Mouse (Mus musculus): ENCODE results near the gene Gabarapl1. TPM values are rescaled to one million over a fixed set of nuclear protein-coding genes. Genes with fewer than 3 reads are reported as not detected.
"Not testable (repeated sequence)": the region's sequence is repeated elsewhere in the genome, so short reads cannot be mapped to it uniquely, and the experiment has no call there.

The Gabarapl1 gene
- 66.3 and 87.9 TPM in 2 replicates for polyA plus RNA-seq (2014; fragmentation: Nextera tagmentation; extraction: Ambion mirVana)

DNA sequence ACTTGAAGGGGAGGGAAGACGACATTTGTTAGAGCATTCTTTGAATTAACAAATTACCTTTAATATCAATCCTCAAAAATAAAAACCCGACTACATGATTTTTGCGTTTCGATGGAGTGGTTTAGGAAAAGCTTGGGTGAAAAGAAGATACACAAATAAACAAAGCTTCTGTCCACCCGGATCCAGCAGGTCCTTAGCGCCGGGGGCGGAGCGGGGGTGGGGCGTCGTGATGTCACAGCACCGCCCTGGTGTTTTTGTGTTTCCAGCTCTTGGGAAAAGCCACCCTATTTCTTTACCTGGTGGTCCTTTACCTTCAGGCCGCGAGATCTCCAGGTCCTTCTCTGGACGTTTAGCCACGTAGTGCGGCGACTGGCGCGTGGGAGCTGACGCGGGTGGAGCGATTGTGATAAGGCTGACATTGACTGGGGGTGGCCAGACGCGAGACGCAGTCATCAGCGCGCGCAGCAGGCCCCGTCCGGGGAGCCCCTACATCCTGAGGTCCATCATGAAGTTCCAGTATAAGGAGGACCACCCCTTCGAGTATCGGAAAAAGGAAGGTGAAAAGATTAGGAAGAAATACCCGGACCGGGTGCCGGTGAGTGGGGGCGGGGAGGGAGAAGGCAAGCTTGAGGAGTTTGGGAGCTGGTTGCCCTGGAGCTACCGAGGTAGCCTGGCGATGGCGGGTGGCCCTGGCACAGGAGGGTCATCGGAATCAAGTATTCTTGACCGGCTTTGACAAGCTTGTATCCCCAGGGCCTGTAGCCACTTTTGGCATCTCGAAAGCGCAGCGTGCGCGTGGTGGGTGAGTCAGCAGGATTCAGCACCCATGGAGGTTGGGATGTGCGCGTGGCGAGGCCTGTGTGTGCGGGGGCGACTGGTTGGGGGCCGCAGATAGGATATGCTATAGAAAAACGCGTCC is at the start of gene Gabarapl1:
Gene Gabarapl1 (plus strand): TSS at position 219 of the 919 bp plus-strand sequence.
- Histone ChIP-seq H3K4me3 (ENCODE audit: low read depth, low read length) (peak within 1 kb of the TSS; percentile 76), H3K9me3 (replicated peaks; ENCODE audit: control insufficient read depth, low read length) (no peaks in the 10 kb centered on the region), H3K36me3 (ENCODE audit: control insufficient read depth, insufficient read depth, low read length) (peaks cover 10% of the 10 kb centered on the region), H3K4me1 (ENCODE audit: control insufficient read depth, insufficient read depth, low read length) (peaks cover 22% of the 10 kb centered on the region), H3K27ac (ENCODE audit: low read depth, low read length) (peak within 1 kb of the TSS; percentile 75), H3K4me2 (ENCODE audit: low read length) (peak within 1 kb of the TSS; percentile 60), H3K9ac (ENCODE audit: low read length) (peak within 1 kb of the TSS; percentile 89), H3K27me3 (replicated peaks; ENCODE audit: control insufficient read depth, insufficient read depth, low read length) (no peaks in the 10 kb centered on the region)
- peak; percentile 89 for ATAC-seq
- under 1% methylated on average over 55 of the region's 55 CpGs for WGBS
- DNase-seq (ENCODE audit: low spot score), result peak; percentile 87

DNA sequence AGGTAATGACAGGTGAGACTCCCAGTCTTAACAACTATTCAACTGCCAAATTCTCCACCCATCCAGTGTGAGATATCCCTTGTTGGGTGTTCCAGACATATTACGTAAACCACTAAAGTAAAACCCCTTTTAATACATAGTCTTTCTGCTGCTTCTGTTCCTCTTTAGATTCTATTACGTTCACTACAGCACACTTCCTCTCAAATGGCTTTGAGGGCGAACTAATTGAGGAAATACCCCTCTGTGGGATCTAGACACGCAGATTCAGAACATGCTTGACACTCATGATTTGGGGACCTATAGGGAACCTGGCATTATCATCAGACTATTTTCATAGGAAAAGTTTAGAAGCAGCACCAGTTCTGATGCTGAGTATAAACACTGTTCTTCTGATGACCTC is 38.0 kb upstream of the Gabarapl1 start:
- Histone ChIP-seq H3K9me3 (replicated peaks; ENCODE audit: control insufficient read depth, low read length) (no peaks in the 10 kb centered on the region), H3K27ac (ENCODE audit: low read depth, low read length) (no peak overlapping the region), H3K4me1 (ENCODE audit: control insufficient read depth, insufficient read depth, low read length) (no peaks in the 10 kb centered on the region), H3K4me3 (ENCODE audit: low read depth, low read length) (no peak overlapping the region), H3K27me3 (replicated peaks; ENCODE audit: control insufficient read depth, insufficient read depth, low read length) (no peaks in the 10 kb centered on the region), H3K4me2 (ENCODE audit: low read length) (no peak overlapping the region), H3K9ac (ENCODE audit: low read length) (no peak overlapping the region), H3K36me3 (ENCODE audit: control insufficient read depth, insufficient read depth, low read length) (no peaks in the 10 kb centered on the region)
- WGBS, result 81% methylated on average over 4 of the region's 4 CpGs
- ATAC-seq (no peak), DNase-seq (ENCODE audit: low spot score) (no peak)

DNA sequence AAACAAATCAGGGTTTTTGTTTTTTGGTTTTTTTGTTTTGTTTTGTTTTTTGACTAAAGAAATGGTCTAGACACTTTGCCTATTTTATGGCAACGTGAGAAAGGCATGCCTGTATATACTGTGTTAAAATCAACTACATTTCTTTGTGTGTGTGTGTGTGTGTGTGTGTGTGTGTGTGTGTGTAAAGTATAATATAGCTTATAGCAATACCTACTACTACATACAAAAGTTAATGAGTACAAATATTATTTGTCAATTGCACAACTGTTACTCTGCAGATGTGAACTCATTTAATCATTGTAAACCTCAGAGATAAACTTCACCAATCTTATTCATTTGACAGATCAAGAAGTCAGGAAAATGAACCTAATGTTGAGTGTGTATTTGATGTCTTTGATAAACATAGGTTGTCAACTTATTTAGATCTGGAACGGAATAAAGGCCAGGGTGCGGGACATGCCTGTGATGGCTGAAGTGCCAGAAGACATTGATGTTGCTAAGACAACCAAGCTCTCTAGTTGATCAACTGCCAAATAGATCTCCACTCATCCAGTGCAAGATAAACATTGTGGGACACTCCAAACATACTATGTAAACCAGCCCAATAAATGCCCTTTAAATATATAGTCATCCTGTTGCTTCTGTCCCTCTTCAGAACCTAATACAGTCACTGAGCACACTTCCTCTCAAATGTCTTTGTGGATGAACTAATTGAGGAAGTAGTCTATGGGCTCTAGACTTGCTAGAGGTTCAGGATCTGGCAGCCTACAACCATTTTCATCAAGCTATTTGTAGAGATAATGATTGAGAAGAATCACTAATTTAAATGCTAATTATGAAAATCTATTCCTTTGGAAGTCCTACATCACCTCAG is 35.4 kb upstream of the Gabarapl1 start:
- H3K4me1 ChIP-seq (ENCODE audit: control insufficient read depth, insufficient read depth, low read length), result no peaks in the 10 kb centered on the region
- H3K27me3 ChIP-seq (replicated peaks; ENCODE audit: control insufficient read depth, insufficient read depth, low read length), result no peaks in the 10 kb centered on the region
- no peak overlapping the region for H3K4me2 ChIP-seq (ENCODE audit: low read length)
- H3K9me3 ChIP-seq (replicated peaks; ENCODE audit: control insufficient read depth, low read length), result no peaks in the 10 kb centered on the region
- ATAC-seq (no peak), DNase-seq (ENCODE audit: low spot score) (no peak)
- no peak overlapping the region for H3K27ac ChIP-seq (ENCODE audit: low read depth, low read length)
- no peaks in the 10 kb centered on the region for H3K36me3 ChIP-seq (ENCODE audit: control insufficient read depth, insufficient read depth, low read length)
- H3K9ac ChIP-seq (ENCODE audit: low read length), result no peak overlapping the region
- H3K4me3 ChIP-seq (ENCODE audit: low read depth, low read length), result no peak overlapping the region
- WGBS, result 93% methylated on average over 3 of the region's 3 CpGs

DNA sequence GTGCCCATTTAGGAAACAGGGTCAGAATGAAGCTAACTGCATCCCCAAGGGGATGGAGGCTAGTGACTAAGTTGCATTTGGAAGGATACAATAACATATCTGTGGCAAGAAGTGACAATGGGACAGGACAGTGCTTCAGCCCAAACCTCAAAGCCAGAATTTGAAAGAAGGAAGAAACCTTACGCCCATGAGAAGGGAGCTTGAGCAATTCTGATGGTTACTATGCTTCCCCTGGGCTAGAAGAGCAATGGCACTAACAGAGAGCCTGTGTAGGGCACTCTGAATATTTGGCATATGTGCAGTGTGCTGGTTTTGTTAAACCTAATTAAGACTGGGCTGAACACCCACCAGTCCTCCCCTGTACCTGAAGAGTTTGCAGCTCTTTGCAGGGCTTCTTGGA is 33.4 kb upstream of the Gabarapl1 start:
- H3K4me2 ChIP-seq (ENCODE audit: low read length); H3K27ac ChIP-seq (ENCODE audit: low read depth, low read length); H3K9ac ChIP-seq (ENCODE audit: low read length); H3K27me3 ChIP-seq (replicated peaks; ENCODE audit: control insufficient read depth, insufficient read depth, low read length); H3K36me3 ChIP-seq (ENCODE audit: control insufficient read depth, insufficient read depth, low read length); H3K4me3 ChIP-seq (ENCODE audit: low read depth, low read length); H3K4me1 ChIP-seq (ENCODE audit: control insufficient read depth, insufficient read depth, low read length); DNase-seq (ENCODE audit: low spot score); H3K9me3 ChIP-seq (replicated peaks; ENCODE audit: control insufficient read depth, low read length); ATAC-seq: not testable (repeated sequence)
- WGBS, result 94% methylated on average over 1 of the region's 1 CpGs

DNA sequence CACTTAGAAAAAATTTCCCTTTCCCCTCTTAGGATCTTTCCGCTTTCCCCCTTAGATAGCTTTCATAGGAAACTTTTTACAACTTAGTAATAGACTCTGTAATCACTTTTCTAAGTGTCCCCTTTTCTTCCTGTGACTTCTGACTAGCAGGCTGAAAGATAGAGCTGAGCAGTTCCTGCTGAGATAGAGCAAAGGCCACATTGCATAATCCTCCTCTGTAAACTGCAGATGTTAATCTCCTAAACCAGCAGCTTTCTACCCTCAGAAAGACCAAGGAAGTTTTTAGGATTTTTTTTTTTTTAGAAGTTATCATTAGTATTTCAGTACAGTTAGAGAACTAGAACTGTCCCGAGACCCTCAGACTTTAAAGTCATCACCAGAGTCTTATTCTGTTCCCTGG is 29.5 kb upstream of the Gabarapl1 start:
- Histone ChIP-seq H3K4me1 (ENCODE audit: control insufficient read depth, insufficient read depth, low read length) (no peaks in the 10 kb centered on the region), H3K27me3 (replicated peaks; ENCODE audit: control insufficient read depth, insufficient read depth, low read length) (no peaks in the 10 kb centered on the region), H3K36me3 (ENCODE audit: control insufficient read depth, insufficient read depth, low read length) (no peaks in the 10 kb centered on the region), H3K27ac (ENCODE audit: low read depth, low read length) (no peak overlapping the region), H3K4me3 (ENCODE audit: low read depth, low read length) (no peak overlapping the region), H3K9ac (ENCODE audit: low read length) (no peak overlapping the region), H3K9me3 (replicated peaks; ENCODE audit: control insufficient read depth, low read length) (0 out of 2 replicates have a peak, but pooled peaks cover 2% of the 10 kb centered on the region), H3K4me2 (ENCODE audit: low read length) (no peak overlapping the region)
- 86% methylated on average over 2 of the region's 2 CpGs for WGBS
- ATAC-seq (no peak), DNase-seq (ENCODE audit: low spot score) (no peak)

DNA sequence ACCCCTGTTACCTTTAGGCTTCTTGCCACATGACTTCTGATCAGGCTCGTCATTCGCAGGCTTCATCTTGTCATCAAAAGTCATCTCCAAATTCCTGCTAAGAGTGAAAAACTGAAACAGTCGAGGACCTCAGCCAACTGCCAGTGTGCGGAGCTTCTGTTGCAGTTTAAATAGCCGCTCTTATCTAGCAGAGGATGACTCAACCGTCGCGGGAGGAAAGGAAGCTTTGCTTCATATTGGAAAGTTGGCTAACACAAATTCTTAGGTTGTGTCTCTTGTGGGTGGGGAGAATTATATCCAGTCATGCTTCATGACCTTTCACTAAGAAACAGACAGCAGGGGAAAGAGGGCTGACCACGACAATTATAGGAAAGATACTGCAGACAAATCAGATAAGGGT is 25.9 kb upstream of the Gabarapl1 start, which contains the start of gene Olr1:
Gene Olr1 (minus strand): TSS at position 142 of the 400 bp plus-strand sequence.
- ATAC-seq (no peak), DNase-seq (ENCODE audit: low spot score) (no peak)
- Histone ChIP-seq H3K27me3 (replicated peaks; ENCODE audit: control insufficient read depth, insufficient read depth, low read length) (no peaks in the 10 kb centered on the region), H3K36me3 (ENCODE audit: control insufficient read depth, insufficient read depth, low read length) (no peaks in the 10 kb centered on the region), H3K27ac (ENCODE audit: low read depth, low read length) (no peak within 1 kb of the TSS), H3K4me3 (ENCODE audit: low read depth, low read length) (no peak within 1 kb of the TSS), H3K4me1 (ENCODE audit: control insufficient read depth, insufficient read depth, low read length) (no peaks in the 10 kb centered on the region), H3K9ac (ENCODE audit: low read length) (no peak within 1 kb of the TSS), H3K9me3 (replicated peaks; ENCODE audit: control insufficient read depth, low read length) (0 out of 2 replicates have a peak, but pooled peaks cover 2% of the 10 kb centered on the region), H3K4me2 (ENCODE audit: low read length) (no peak within 1 kb of the TSS)
- 92% methylated on average over 9 of the region's 9 CpGs for WGBS

DNA sequence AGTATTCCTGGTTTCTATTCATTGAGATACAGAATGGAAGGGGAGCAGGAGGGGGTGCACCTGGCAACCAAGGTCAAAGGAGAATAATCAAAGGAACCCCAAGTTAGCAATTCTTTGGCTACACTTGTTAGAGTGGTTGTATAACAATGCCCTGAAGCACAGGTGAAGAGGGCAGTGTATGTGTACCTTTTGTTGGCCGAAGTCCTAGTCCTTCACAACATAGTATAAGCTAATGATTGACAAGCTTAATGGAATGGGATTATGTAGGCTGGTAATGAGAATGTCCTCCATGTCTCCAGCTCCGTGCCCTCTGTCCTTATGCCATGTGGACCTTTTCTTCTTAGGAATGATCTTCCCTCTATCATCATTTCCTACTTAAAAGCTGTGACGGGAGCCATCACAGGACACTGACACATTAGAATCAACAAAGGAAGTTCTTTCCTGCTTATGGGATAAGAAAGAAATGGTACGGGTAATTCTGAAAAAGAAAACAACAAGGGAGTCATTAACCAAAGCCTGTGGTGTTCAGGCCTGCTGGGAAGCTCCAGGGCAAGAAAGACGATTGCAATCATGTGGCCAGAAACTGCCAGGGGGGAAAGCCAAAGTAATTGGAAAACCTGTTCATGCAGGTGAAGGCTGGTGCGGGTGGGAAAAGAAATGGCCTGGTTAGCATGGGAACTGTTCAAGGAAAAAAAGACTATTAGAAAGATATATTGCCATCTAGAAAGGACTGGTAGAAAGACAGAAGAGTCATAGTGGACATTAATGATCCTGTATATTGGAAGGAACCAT is 22.6 kb upstream of the Gabarapl1 start:
- Histone ChIP-seq H3K27me3 (replicated peaks; ENCODE audit: control insufficient read depth, insufficient read depth, low read length) (no peaks in the 10 kb centered on the region), H3K4me3 (ENCODE audit: low read depth, low read length) (no peak overlapping the region), H3K9ac (ENCODE audit: low read length) (no peak overlapping the region), H3K4me1 (ENCODE audit: control insufficient read depth, insufficient read depth, low read length) (no peaks in the 10 kb centered on the region), H3K4me2 (ENCODE audit: low read length) (no peak overlapping the region), H3K36me3 (ENCODE audit: control insufficient read depth, insufficient read depth, low read length) (no peaks in the 10 kb centered on the region), H3K27ac (ENCODE audit: low read depth, low read length) (no peak overlapping the region), H3K9me3 (replicated peaks; ENCODE audit: control insufficient read depth, low read length) (no peaks in the 10 kb centered on the region)
- WGBS, result 69% methylated on average over 6 of the region's 6 CpGs
- DNase-seq (ENCODE audit: low spot score) (no peak), ATAC-seq (no peak)

DNA sequence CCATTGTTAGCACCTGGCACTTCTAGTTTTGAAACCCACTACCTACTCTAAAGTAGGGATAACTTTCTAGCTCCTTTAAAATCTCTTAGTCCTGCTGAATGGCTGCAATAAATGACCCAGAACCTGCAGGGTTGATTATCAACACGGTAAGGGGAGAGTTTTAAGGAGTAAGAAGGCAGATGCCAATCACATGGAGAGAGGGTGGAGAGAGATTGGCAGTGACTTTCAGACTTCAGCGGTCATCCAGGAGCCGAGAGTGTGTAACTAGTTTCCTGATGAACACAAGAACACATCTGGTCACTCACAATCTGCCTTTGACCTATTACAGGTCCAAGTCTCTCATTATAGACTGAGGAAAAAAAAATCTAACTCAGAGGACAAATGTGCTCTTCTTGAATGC is 20.6 kb upstream of the Gabarapl1 start, which contains the start of gene Tmem52b:
Gene Tmem52b (plus strand): TSS at position 189 of the 400 bp plus-strand sequence.
- Histone ChIP-seq H3K27ac (ENCODE audit: low read depth, low read length) (no peak within 1 kb of the TSS), H3K4me3 (ENCODE audit: low read depth, low read length) (no peak within 1 kb of the TSS), H3K36me3 (ENCODE audit: control insufficient read depth, insufficient read depth, low read length) (no peaks in the 10 kb centered on the region), H3K4me2 (ENCODE audit: low read length) (no peak within 1 kb of the TSS), H3K27me3 (replicated peaks; ENCODE audit: control insufficient read depth, insufficient read depth, low read length) (no peaks in the 10 kb centered on the region), H3K9me3 (replicated peaks; ENCODE audit: control insufficient read depth, low read length) (no peaks in the 10 kb centered on the region), H3K9ac (ENCODE audit: low read length) (no peak within 1 kb of the TSS), H3K4me1 (ENCODE audit: control insufficient read depth, insufficient read depth, low read length) (no peaks in the 10 kb centered on the region)
- no peak for ATAC-seq
- DNase-seq (ENCODE audit: low spot score), result no peak
- 78% methylated on average over 3 of the region's 3 CpGs for WGBS
